Mouse (Mus musculus) CH12.LX (cell line): ENCODE measurements around the gene Mical3. TPM values are rescaled to one million over a fixed set of nuclear protein-coding genes. Genes with fewer than 3 reads are reported as not detected.

Experiments used
- DNase-seq: peaks from one replicate; pipeline ENCODE4 v3.0.0-alpha.2; 2013; ENCODE audit errors: extremely low read depth
- H3K27ac ChIP-seq: 2 replicates; pipeline ENCODE4 v1.5.1; 2012; ENCODE audit warnings: low read depth, mild to moderate bottlenecking, control low read depth, moderate library complexity; ENCODE audit not compliant: insufficient read depth
- H3K27me3 ChIP-seq: replicated peaks from 2 replicates; pipeline ENCODE3; 2012; ENCODE audit warnings: inconsistent platforms
- H3K36me3 ChIP-seq, 2 experiments: replicated peaks in 1 of 2; 2 replicates each; pipeline versions ENCODE3 to v1.6.1; 2012; ENCODE audit warnings: inconsistent platforms in 1 of 2, low read length in 1 of 2, mild to moderate bottlenecking in 1 of 2, mixed read lengths in 1 of 2, moderate library complexity in 1 of 2; ENCODE audit not compliant: control insufficient read depth in 1 of 2, insufficient read depth in 1 of 2
- H3K4me1 ChIP-seq, 2 experiments: 2 replicates each; pipeline ENCODE4 v1.6.1; 2012; ENCODE audit warnings: inconsistent platforms in 1 of 2, moderate library complexity in 1 of 2; ENCODE audit not compliant: insufficient read depth in 2 of 2, control insufficient read depth in 1 of 2
- H3K4me2 ChIP-seq: 2 replicates; pipeline ENCODE4 v1.6.1; 2012; ENCODE audit warnings: low read depth, mild to moderate bottlenecking, control low read depth; ENCODE audit not compliant: poor library complexity, insufficient read depth, severe bottlenecking
- H3K4me3 ChIP-seq, 3 experiments: fragments of 150-350 bp in 1 of 3; sonication (generic) in 1 of 3; replicated peaks in 1 of 3; 2 replicates each; pipeline versions ENCODE3 to v1.5.1; 2011 to 2012; ENCODE audit warnings: low read depth in 2 of 3, low read length in 2 of 3, mild to moderate bottlenecking in 2 of 3, moderate library complexity in 2 of 3, control low read depth in 1 of 3, improper control_type of control experiment in 1 of 3, inconsistent platforms in 1 of 3, mixed read lengths in 1 of 3; ENCODE audit not compliant: poor library complexity in 1 of 3
- H3K79me2 ChIP-seq: replicated peaks from 2 replicates; pipeline ENCODE4 v1.6.1; 2012; ENCODE audit warnings: mild to moderate bottlenecking, moderate library complexity; ENCODE audit not compliant: control insufficient read depth, poor library complexity, insufficient read depth, severe bottlenecking; ENCODE audit errors: extremely low read depth
- H3K9ac ChIP-seq: 2 replicates; pipeline ENCODE4 v1.6.1; 2012; ENCODE audit warnings: low read depth, mild to moderate bottlenecking, control low read depth, moderate library complexity; ENCODE audit not compliant: insufficient read depth
- H3K9me3 ChIP-seq: replicated peaks from 2 replicates; pipeline ENCODE3; 2012; ENCODE audit warnings: low read length, inconsistent platforms, mixed read lengths
- BHLHE40 ChIP-seq: IDR thresholded peaks from 2 replicates; pipeline ENCODE4 v1.6.1; 2011; ENCODE audit warnings: mild to moderate bottlenecking, low read depth, low read length, improper control_type of control experiment
- CHD2 ChIP-seq: IDR thresholded peaks from 2 replicates; pipeline ENCODE4 v1.6.1; 2011; ENCODE audit warnings: low read length, improper control_type of control experiment
- CTCF ChIP-seq, 2 experiments: IDR thresholded peaks in 1 of 2; conservative IDR thresholded peaks in 1 of 2; 2 replicates each; pipeline ENCODE4 v1.5.1; 2011 to 2012; ENCODE audit warnings: low read depth in 2 of 2, low read length in 2 of 2, improper control_type of control experiment in 1 of 2, inconsistent platforms in 1 of 2, mild to moderate bottlenecking in 1 of 2, moderate library complexity in 1 of 2
- E2F4 ChIP-seq: IDR thresholded peaks from 2 replicates; pipeline ENCODE4 v1.6.1; 2011; ENCODE audit warnings: low read depth, low read length, improper control_type of control experiment; ENCODE audit not compliant: insufficient replicate concordance
- ELF1 ChIP-seq: IDR thresholded peaks from 2 replicates; pipeline ENCODE4 v1.6.1; 2014; ENCODE audit warnings: low read depth, mild to moderate bottlenecking, inconsistent platforms, low read length, improper control_type of control experiment
- EP300 ChIP-seq: IDR thresholded peaks from 2 replicates; pipeline ENCODE4 v1.6.1; 2011; ENCODE audit warnings: low read length, improper control_type of control experiment
- ETS1 ChIP-seq: conservative IDR thresholded peaks from 2 replicates; pipeline ENCODE4 v1.6.1; 2012; ENCODE audit warnings: low read depth, mild to moderate bottlenecking, inconsistent platforms, low read length, improper control_type of control experiment, moderate library complexity
- GABPA ChIP-seq: IDR thresholded peaks from 2 replicates; pipeline ENCODE4 v1.6.1; 2012; ENCODE audit warnings: low read depth, low read length, improper control_type of control experiment, inconsistent platforms; ENCODE audit not compliant: insufficient replicate concordance
- HCFC1 ChIP-seq: IDR thresholded peaks from 2 replicates; pipeline ENCODE4 v1.6.1; 2012; ENCODE audit warnings: low read depth, mild to moderate bottlenecking, inconsistent platforms, low read length, improper control_type of control experiment
- IRF4 ChIP-seq: IDR thresholded peaks from 2 replicates; pipeline ENCODE4 v1.6.1; 2014; ENCODE audit warnings: low read depth, mild to moderate bottlenecking, inconsistent platforms, low read length, improper control_type of control experiment
- JUND ChIP-seq: conservative IDR thresholded peaks from 2 replicates; pipeline ENCODE4 v1.6.1; 2011; ENCODE audit warnings: low read depth, low read length, improper control_type of control experiment
- KAT2A ChIP-seq: IDR thresholded peaks from 2 replicates; pipeline ENCODE4 v1.6.1; 2012; ENCODE audit warnings: low read length, improper control_type of control experiment, inconsistent platforms; ENCODE audit not compliant: insufficient replicate concordance
- MAFK ChIP-seq: IDR thresholded peaks from 2 replicates; pipeline ENCODE4 v1.6.1; 2011; ENCODE audit warnings: low read length, improper control_type of control experiment; ENCODE audit not compliant: insufficient replicate concordance
- MAX ChIP-seq: IDR thresholded peaks from 2 replicates; pipeline ENCODE4 v1.6.1; 2011; ENCODE audit warnings: low read length, improper control_type of control experiment
- MEF2A ChIP-seq: IDR thresholded peaks from 2 replicates; pipeline ENCODE4 v1.6.1; 2014; ENCODE audit warnings: low read depth, mild to moderate bottlenecking, inconsistent platforms, low read length, improper control_type of control experiment, borderline replicate concordance
- MXI1 ChIP-seq: IDR thresholded peaks from 2 replicates; pipeline ENCODE4 v1.6.1; 2011; ENCODE audit warnings: mild to moderate bottlenecking, low read depth, low read length, improper control_type of control experiment
- MYC ChIP-seq: IDR thresholded peaks from 2 replicates; pipeline ENCODE4 v1.6.1; 2011; ENCODE audit warnings: low read depth, mild to moderate bottlenecking, improper control_type of control experiment, low read length
- NELFE ChIP-seq: IDR thresholded peaks from 2 replicates; pipeline ENCODE4 v1.6.1; 2011; ENCODE audit warnings: low read depth, low read length, improper control_type of control experiment
- NRF1 ChIP-seq: IDR thresholded peaks from 2 replicates; pipeline ENCODE4 v1.6.1; 2014; ENCODE audit warnings: low read depth, mild to moderate bottlenecking, inconsistent platforms, low read length, improper control_type of control experiment, moderate library complexity
- PAX5 ChIP-seq: IDR thresholded peaks from 2 replicates; pipeline ENCODE4 v1.6.1; 2012; ENCODE audit warnings: low read length, inconsistent platforms, mixed read lengths
- POLR2A ChIP-seq: IDR thresholded peaks from 2 replicates; pipeline ENCODE4 v1.6.1; 2011; ENCODE audit warnings: low read depth, mild to moderate bottlenecking, improper control_type of control experiment, low read length
- POLR2AphosphoS2 ChIP-seq: IDR thresholded peaks from 2 replicates; pipeline ENCODE4 v1.6.1; 2011; ENCODE audit warnings: low read depth, low read length, improper control_type of control experiment
- RCOR1 ChIP-seq: conservative IDR thresholded peaks from 2 replicates; pipeline ENCODE4 v1.6.1; 2012; ENCODE audit warnings: low read depth, mild to moderate bottlenecking, inconsistent platforms, low read length, improper control_type of control experiment
- SIN3A ChIP-seq: IDR thresholded peaks from 2 replicates; pipeline ENCODE4 v1.6.1; 2012; ENCODE audit warnings: low read length, improper control_type of control experiment, inconsistent platforms
- TBP ChIP-seq: conservative IDR thresholded peaks from 2 replicates; pipeline ENCODE4 v1.6.1; 2011; ENCODE audit warnings: low read depth, low read length, improper control_type of control experiment
- TCF12 ChIP-seq: IDR thresholded peaks from 2 replicates; pipeline ENCODE4 v1.6.1; 2014; ENCODE audit warnings: low read depth, mild to moderate bottlenecking, inconsistent platforms, low read length, improper control_type of control experiment
- UBTF ChIP-seq: IDR thresholded peaks from 2 replicates; pipeline ENCODE4 v1.6.1; 2012; ENCODE audit warnings: low read depth, mild to moderate bottlenecking, inconsistent platforms, low read length, improper control_type of control experiment, moderate library complexity
- USF1 ChIP-seq: IDR thresholded peaks from 2 replicates; pipeline ENCODE4 v1.6.1; 2014; ENCODE audit warnings: low read depth, mild to moderate bottlenecking, inconsistent platforms, low read length, improper control_type of control experiment
- USF2 ChIP-seq: conservative IDR thresholded peaks from 2 replicates; pipeline ENCODE4 v1.6.1; 2011; ENCODE audit warnings: low read depth, low read length, improper control_type of control experiment
- ZKSCAN1 ChIP-seq: IDR thresholded peaks from 2 replicates; pipeline ENCODE4 v1.6.1; 2012; ENCODE audit warnings: low read depth, inconsistent platforms, low read length, improper control_type of control experiment, borderline replicate concordance
- ZMIZ1 ChIP-seq: IDR thresholded peaks from 2 replicates; pipeline ENCODE4 v1.6.1; 2012; ENCODE audit warnings: low read depth, mild to moderate bottlenecking, inconsistent platforms, low read length, improper control_type of control experiment
- dilution Hi-C: fragments of 300-500 bp; cut with MboI; formaldehyde crosslinking; loops from 2 replicates; pipeline ENCODE4 v1.14.3; 2020; ENCODE audit warnings: low sequenced_read_pairs; ENCODE audit not compliant: extremely low pct_unique_long_range_greater_than_20kb, extremely low pct_ligation_motif_present
- in situ Hi-C: fragments of 300-500 bp; cut with MboI; formaldehyde crosslinking; loops from 3 replicates; pipeline ENCODE4 v1.14.3; 2019; ENCODE audit warnings: low sequenced_read_pairs, low pct_ligation_motif_present, low pct_unique_long_range_greater_than_20kb, mixed read lengths
- polyA plus RNA-seq: library from polyadenylated mRNA; unstranded; fragments of >175 nt; gene quantifications from 2 replicates; pipeline ENCODE4 v1.2.1, GENCODE M21; 2012; ENCODE audit warnings: low read depth; ENCODE audit not compliant: insufficient read length
- total RNA-seq, 2 experiments: library from RNA; depleted of rRNA; stranded (reverse); fragments of 300-350 nt in 1 of 2; fragments of >200 nt in 1 of 2; gene quantifications; 2 replicates each; pipeline ENCODE4 v1.2.3; 2012 to 2014

Gene Mical3
- total and polyA plus RNA-seq, 3 experiments = 10.2 to 56.3 (median 26.8) TPM

DNA sequence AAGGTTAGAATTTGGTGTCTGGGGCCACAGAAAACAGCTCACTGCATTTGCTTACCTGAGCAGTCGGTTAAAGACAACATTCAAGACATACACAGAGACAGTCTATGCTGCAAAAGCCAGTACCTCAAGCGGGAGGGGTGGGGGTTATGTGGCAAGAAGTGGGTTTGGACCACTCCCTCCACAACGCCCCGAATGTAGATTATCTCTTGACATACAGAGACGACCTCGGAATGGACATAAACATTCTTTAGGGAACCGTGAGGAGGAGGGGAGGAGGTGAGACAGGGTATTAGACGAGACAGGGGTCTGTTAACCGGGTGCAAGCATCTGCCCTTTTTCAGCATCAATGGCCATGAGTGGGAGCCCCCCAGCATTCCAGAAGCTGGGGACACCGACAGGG, 187.2 kb downstream of the Mical3 start:
- DNase-seq = no peak
- Histone ChIP-seq H3K27ac (peak overlapping the region; percentile 92), H3K9me3 (no peaks in the 10 kb centered on the region), H3K79me2 (peaks cover 61% of the 10 kb centered on the region), H3K36me3 (peaks cover 57 to 78% of the 10 kb centered on the region in 2 experiments), H3K9ac (peak overlapping the region; percentile 21; the same call in 1 of the 2 replicates), H3K4me1 (peaks cover 12 to 60% of the 10 kb centered on the region in 2 experiments), H3K4me3 (peak overlapping the region in 2 of 3 experiments; percentile 11 to 64), H3K27me3 (no peaks in the 10 kb centered on the region), H3K4me2 (peak overlapping the region; percentile 91)
- dilution Hi-C loops (no loop called here), in situ Hi-C loops (no loop called here)
- TF ChIP-seq NELFE (no peak), GABPA (no peak), KAT2A (no peak), UBTF (no peak), USF2 (no peak), EP300 (no peak), PAX5 (no peak), ETS1 (no peak), TBP (no peak), MAX (no peak)

DNA sequence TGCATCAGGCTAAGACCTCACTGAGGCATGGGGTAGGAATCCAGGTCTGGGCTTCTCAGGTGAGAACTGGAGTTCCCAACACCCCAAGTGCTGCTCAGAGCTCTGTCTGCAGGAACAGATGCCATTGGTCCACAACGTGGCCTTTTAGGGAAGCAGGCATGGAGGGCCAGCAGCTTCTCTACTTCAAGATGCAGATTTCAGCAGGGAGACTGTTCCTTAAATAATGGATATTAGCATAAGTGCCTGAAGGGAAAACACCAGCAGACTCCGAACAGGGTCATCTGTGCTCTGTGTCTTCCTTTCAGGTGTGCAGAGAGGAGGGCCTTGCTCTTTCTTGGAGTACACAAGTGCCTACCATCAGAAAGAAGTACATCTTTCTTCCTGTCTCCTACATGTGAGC, 187.7 kb downstream of the Mical3 start:
- H3K27ac ChIP-seq = peak overlapping the region; percentile 92
- dilution Hi-C loops (no loop called here), in situ Hi-C loops (no loop called here)
- H3K4me3 ChIP-seq = peak overlapping the region; percentile 31 to 64 (median 46)
- H3K27me3 ChIP-seq = no peaks in the 10 kb centered on the region
- no peaks in the 10 kb centered on the region for H3K9me3 ChIP-seq
- peak overlapping the region; percentile 89 for H3K9ac ChIP-seq
- DNase-seq = peak; percentile 85
- peaks cover 54 to 74% of the 10 kb centered on the region in 2 experiments for H3K36me3 ChIP-seq
- peaks cover 12 to 55% of the 10 kb centered on the region in 2 experiments for H3K4me1 ChIP-seq
- peak overlapping the region; percentile 91 for H3K4me2 ChIP-seq
- TF ChIP-seq ZMIZ1 = peak; percentile 98
- peak; percentile 94 for TF ChIP-seq TBP
- TF ChIP-seq JUND = no peak
- TF ChIP-seq POLR2A = peak; percentile 89
- peak; percentile 85 for TF ChIP-seq TCF12
- peak; percentile 77; the same call in 1 of the 2 replicates for TF ChIP-seq NELFE
- peak; percentile 79 for TF ChIP-seq SIN3A
- TF ChIP-seq ELF1 = 0 out of 2 replicates have a peak, but pooled peaks have one; percentile 44
- no peak for TF ChIP-seq CTCF (conservative IDR thresholded peaks at IDR 0.05 in 1 of 2, IDR thresholded peaks at IDR 0.05 in 1 of 2; ENCODE audit: low read depth in 2 of 2, low read length in 2 of 2)
- no peak for TF ChIP-seq NRF1
- peak; percentile 79 for TF ChIP-seq MAX
- no peak for TF ChIP-seq RCOR1
- no peak for TF ChIP-seq KAT2A
- peak; percentile 61 for TF ChIP-seq CHD2
- TF ChIP-seq BHLHE40 = 0 out of 2 replicates have a peak, but pooled peaks have one; percentile 51
- TF ChIP-seq ZKSCAN1 = no peak
- no peak for TF ChIP-seq E2F4
- TF ChIP-seq USF2 = no peak
- no peak for TF ChIP-seq USF1
- peak; percentile 94 for TF ChIP-seq POLR2AphosphoS2
- TF ChIP-seq MAFK = no peak
- peak; percentile 70; the same call in 1 of the 2 replicates for TF ChIP-seq MXI1
- no peak; the same call in 1 of the 2 replicates for TF ChIP-seq HCFC1
- TF ChIP-seq EP300 = peak; percentile 62
- TF ChIP-seq ETS1 = peak; percentile 66
- peak; percentile 80; the same call in 1 of the 2 replicates for TF ChIP-seq MEF2A
- TF ChIP-seq UBTF = no peak
- TF ChIP-seq IRF4 = peak; percentile 15; the same call in 1 of the 2 replicates
- TF ChIP-seq MYC = peak; percentile 87
- H3K79me2 ChIP-seq = peaks cover 61% of the 10 kb centered on the region
